Mouse (Mus musculus) stomach, embryonic 16.5 days (tissue): Measurements from ENCODE around the gene Cs. TPM values are rescaled to one million over a fixed set of nuclear protein-coding genes. Genes with fewer than 3 reads are reported as not detected.
A peak's percentile ranks its signal among the peaks of the same experiment; 100 is the strongest.

Experiments used
- ATAC-seq: fragments of 200-750 bp; cut with Nextera tagmentation; 2 replicates; pipeline ENCODE4 v1.8.0; 2017; ENCODE audit warnings: moderate number of reproducible peaks, moderate TSS enrichment; ENCODE audit not compliant: insufficient read depth, low FRiP score
- H3K27ac ChIP-seq: fragments of 300-500 bp; sonication (generic); 2 replicates; pipeline ENCODE4 v1.5.1; 2014; ENCODE audit warnings: low read length
- H3K27me3 ChIP-seq: fragments of 300-500 bp; sonication (generic); 2 replicates; pipeline ENCODE4 v1.6.1; 2014; ENCODE audit warnings: low read length, control low read depth, mixed read lengths; ENCODE audit not compliant: control insufficient read depth, insufficient read depth
- H3K36me3 ChIP-seq: fragments of 300-500 bp; sonication (generic); 2 replicates; pipeline ENCODE4 v1.6.1; 2014; ENCODE audit warnings: low read length; ENCODE audit not compliant: control insufficient read depth, insufficient read depth
- H3K4me1 ChIP-seq: fragments of 300-500 bp; sonication (generic); 2 replicates; pipeline ENCODE4 v1.6.1; 2014; ENCODE audit warnings: low read length, control low read depth, mixed read lengths; ENCODE audit not compliant: control insufficient read depth, insufficient read depth
- H3K4me2 ChIP-seq: fragments of 300-500 bp; sonication (generic); 2 replicates; pipeline ENCODE4 v1.6.1; 2014; ENCODE audit warnings: low read depth, low read length, mixed read lengths
- H3K4me3 ChIP-seq: fragments of 300-500 bp; sonication (generic); replicated peaks from 2 replicates; pipeline ENCODE4 v1.5.1; 2014; ENCODE audit warnings: mild to moderate bottlenecking, low read length
- H3K9ac ChIP-seq: fragments of 300-500 bp; sonication (generic); 2 replicates; pipeline ENCODE4 v1.6.1; 2014; ENCODE audit warnings: low read length
- H3K9me3 ChIP-seq: fragments of 300-500 bp; sonication (generic); replicated peaks from 2 replicates; pipeline ENCODE4 v1.6.1; 2016; ENCODE audit warnings: low read length, control low read depth; ENCODE audit not compliant: control insufficient read depth
- WGBS: fragments of 180-500 bp; shearing (Covaris S2); extraction: QIAGEN DNeasy Blood & Tissue Kit; methylation state at CpG from one replicate; pipeline ENCODE4 v1.1.7; 2014; 5-methylcytosine and 5-hydroxymethylcytosine counted together
- polyA plus RNA-seq: library from polyadenylated mRNA; unstranded; fragments of >200 nt; fragmentation: Nextera tagmentation; extraction: Ambion mirVana; gene quantifications from 2 replicates; pipeline ENCODE4 v1.2.1, GENCODE M21; 2015

Cs gene
- polyA plus RNA-seq, 1 experiment from 2014 or later: 221 TPM

DNA sequence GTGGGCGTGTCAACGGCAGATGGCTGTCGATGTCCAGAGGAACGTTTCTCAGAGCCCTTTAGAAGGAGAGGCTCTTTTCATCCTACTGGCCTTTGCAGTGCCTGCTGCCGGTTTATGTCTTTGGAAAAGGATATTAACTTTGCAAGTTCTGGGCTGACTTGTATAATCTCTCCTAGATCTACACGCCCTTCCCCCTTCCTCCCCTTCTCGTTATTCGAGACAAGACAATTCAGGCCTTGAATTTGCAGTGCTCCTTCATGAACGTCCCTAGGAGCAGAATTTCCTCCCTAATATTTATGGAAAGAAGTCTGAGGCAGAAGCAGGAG, 31.6 kb downstream of the Cs start:
- no peak for ATAC-seq
- peak overlapping the region; percentile 75 for H3K4me3 ChIP-seq
- peak overlapping the region; percentile 87 for H3K27ac ChIP-seq
- WGBS: 3% methylated on average over 9 of the region's 9 CpGs
- no peaks in the 10 kb centered on the region for H3K9me3 ChIP-seq
- H3K27me3 ChIP-seq: no peaks in the 10 kb centered on the region
- H3K4me2 ChIP-seq: peak overlapping the region; percentile 86
- H3K4me1 ChIP-seq: peaks cover 3% of the 10 kb centered on the region
- peak overlapping the region; percentile 78 for H3K9ac ChIP-seq
- H3K36me3 ChIP-seq: no peaks in the 10 kb centered on the region

DNA sequence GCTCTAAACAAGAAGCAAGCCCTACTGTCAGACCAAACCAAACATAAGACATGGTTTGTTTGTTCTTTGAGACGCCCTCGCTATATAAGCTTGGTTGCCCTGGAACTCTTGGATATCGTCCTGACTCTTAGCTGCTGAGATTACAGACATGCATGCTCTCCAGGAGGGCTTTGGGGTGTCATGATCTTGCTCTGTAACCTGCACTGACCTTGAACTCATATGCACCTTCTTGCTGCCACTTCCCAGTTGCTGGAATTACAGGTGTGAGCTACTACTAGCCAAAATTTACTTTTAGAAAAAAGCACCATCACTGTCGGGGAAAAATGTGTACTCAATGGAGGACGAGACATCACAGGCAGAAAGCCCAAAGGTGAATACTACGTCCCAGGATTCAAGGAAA, 32.1 kb downstream of the Cs start:
- 63% methylated on average over 6 of the region's 6 CpGs for WGBS
- Histone ChIP-seq H3K27me3 (no peaks in the 10 kb centered on the region), H3K27ac (peak overlapping the region; percentile 87), H3K36me3 (no peaks in the 10 kb centered on the region), H3K9ac (peak overlapping the region; percentile 78; the same call in 1 of the 2 replicates), H3K9me3 (no peaks in the 10 kb centered on the region), H3K4me2 (peak overlapping the region; percentile 86), H3K4me1 (peaks cover 3% of the 10 kb centered on the region), H3K4me3 (peak overlapping the region; percentile 75)
- ATAC-seq: no peak

DNA sequence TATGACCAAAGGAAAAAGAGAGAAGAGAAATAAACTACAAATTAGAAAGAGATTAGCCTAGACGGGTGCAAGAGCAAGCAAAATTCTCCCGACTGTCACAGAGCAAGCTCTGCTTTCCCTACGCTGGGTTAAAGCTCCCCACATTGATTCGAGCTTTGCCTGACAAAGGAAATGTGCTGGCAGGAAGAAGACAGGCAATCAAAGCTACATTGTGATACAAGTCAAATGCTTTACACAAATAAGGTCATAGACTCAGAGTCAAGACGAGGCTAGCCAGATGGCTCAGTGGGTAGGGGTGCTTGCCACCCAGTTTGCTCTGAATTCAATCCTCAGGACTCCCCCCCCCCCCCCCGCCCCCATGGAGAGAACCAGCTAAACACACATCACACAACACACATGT, 32.5 kb downstream of the Cs start:
- no peak for ATAC-seq
- no peak overlapping the region for H3K4me3 ChIP-seq
- H3K36me3 ChIP-seq: no peaks in the 10 kb centered on the region
- peaks cover 3% of the 10 kb centered on the region for H3K4me1 ChIP-seq
- H3K9ac ChIP-seq: no peak overlapping the region
- WGBS: 64% methylated on average over 5 of the region's 6 CpGs
- no peaks in the 10 kb centered on the region for H3K27me3 ChIP-seq
- no peak overlapping the region for H3K27ac ChIP-seq
- no peaks in the 10 kb centered on the region for H3K9me3 ChIP-seq
- H3K4me2 ChIP-seq: no peak overlapping the region

DNA sequence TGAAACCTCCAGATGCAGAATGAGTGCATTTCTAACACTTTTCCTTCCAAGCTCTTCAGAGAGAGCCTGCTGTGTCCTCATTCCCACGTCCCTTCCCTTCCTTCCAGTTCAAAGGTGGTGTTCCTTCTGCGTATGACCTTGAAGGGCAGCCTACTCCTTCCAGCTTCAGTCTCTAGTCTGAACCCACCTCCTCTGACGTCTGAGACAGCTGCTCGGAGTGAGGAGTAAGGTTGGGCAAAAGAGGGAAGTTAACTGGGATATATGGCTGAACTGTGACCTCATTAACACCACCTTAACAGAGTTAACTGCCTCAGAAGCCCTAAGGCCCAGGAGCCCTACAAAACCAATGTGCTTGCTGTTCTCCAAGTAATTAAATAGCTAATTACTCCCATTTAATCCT, 33.1 kb downstream of the Cs start:
- H3K9ac ChIP-seq: no peak overlapping the region
- H3K4me3 ChIP-seq: no peak overlapping the region
- no peaks in the 10 kb centered on the region for H3K27me3 ChIP-seq
- H3K27ac ChIP-seq: no peak overlapping the region
- 46% methylated on average over 4 of the region's 4 CpGs for WGBS
- peaks cover 3% of the 10 kb centered on the region for H3K4me1 ChIP-seq
- H3K9me3 ChIP-seq: no peaks in the 10 kb centered on the region
- H3K4me2 ChIP-seq: no peak overlapping the region
- H3K36me3 ChIP-seq: no peaks in the 10 kb centered on the region
- ATAC-seq: no peak

DNA sequence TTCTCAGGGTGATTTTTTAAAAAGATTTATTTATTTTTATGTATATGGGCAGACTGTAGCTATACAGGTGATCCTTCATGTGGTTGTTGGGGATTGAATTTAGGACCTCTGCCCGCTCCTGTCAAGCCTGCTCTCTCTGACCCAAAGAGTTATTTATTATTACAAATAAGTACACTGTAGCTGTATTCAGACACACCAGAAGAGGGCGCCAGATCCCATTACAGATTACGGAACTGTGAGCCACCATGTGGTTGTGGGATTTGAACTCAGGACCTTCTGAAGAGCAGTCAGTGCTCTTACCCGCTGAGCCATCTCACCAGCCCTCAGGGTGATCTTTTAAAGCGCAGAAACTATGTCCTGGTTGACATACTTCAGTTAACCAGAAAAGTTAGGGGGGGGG, 34.6 kb downstream of the Cs start:
- H3K9me3 ChIP-seq: no peaks in the 10 kb centered on the region
- no peak overlapping the region for H3K4me3 ChIP-seq
- no peaks in the 10 kb centered on the region for H3K27me3 ChIP-seq
- WGBS: 78% methylated on average over 5 of the region's 5 CpGs
- H3K9ac ChIP-seq: no peak overlapping the region
- no peaks in the 10 kb centered on the region for H3K36me3 ChIP-seq
- H3K27ac ChIP-seq: no peak overlapping the region
- peaks cover 6% of the 10 kb centered on the region for H3K4me1 ChIP-seq
- no peak overlapping the region for H3K4me2 ChIP-seq
- no peak for ATAC-seq

DNA sequence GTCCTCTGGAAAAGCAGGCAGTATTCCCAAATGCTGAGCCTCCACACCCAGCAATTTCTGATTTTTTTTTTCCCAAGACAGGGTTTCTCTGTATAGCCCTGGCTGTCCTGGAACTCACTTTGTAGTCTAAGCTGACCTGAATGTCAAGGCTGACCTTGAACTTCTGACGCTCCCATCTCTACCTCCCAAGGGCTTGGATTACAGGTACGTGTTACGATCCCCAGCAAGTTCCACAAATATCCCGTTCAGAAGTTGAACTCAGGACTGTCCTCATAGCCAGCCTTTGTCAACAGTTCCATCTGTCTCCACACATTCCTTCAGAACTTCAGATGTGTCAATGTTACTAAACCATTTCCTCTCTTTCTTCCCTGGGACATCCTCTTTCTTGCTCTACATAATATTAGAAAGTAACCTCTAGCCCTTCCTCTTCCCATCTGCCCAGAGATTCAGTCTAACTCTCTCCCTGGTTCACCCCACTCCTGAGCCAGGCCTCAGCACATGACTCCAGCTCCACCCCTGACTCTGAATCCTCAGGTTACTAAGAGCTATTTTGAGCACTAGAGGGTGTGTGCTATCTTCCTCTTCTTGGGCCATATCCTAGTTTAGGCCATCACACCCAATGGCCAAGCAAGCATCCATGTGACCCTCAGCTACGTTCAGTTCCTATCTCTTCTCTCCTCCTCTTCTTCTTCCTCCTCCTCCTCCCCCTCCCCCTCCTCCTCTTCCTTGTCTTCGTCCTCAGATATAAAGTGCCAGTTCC, 35.6 kb downstream of the Cs start:
- ATAC-seq: no peak
- Histone ChIP-seq H3K4me1 (peaks cover 7% of the 10 kb centered on the region), H3K4me3 (no peak overlapping the region), H3K27me3 (no peaks in the 10 kb centered on the region), H3K9ac (no peak overlapping the region), H3K27ac (no peak overlapping the region), H3K36me3 (no peaks in the 10 kb centered on the region), H3K4me2 (no peak overlapping the region), H3K9me3 (no peaks in the 10 kb centered on the region)
- 68% methylated on average over 6 of the region's 6 CpGs for WGBS

DNA sequence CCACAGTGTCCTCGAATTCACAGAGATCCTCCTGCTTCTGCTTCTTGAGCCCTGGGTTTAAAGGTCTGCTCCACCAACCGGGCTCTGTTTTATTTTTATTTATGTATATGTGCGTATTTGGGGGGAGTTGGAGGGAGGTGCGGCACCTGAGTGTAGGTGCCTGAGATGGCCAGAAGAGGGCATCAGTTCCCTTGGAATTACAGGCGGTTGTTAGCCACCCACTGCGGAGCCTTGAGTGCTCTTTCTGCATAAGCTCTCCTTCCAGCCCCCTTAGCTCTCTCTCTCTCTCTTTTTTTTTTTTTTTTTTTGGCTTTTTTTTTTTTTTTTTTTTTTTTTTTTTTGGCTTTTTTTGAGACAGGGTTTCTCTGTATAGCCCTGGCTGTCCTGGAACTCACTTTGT, 36.9 kb downstream of the Cs start:
- H3K9ac ChIP-seq: no peak overlapping the region
- H3K4me3 ChIP-seq: no peak overlapping the region
- no peak for ATAC-seq
- H3K27me3 ChIP-seq: no peaks in the 10 kb centered on the region
- H3K27ac ChIP-seq: no peak overlapping the region
- peaks cover 2% of the 10 kb centered on the region; the same call in 1 of the 2 replicates for H3K36me3 ChIP-seq
- no peaks in the 10 kb centered on the region for H3K9me3 ChIP-seq
- peaks cover 16% of the 10 kb centered on the region for H3K4me1 ChIP-seq
- 75% methylated on average over 6 of the region's 6 CpGs for WGBS
- no peak overlapping the region for H3K4me2 ChIP-seq

DNA sequence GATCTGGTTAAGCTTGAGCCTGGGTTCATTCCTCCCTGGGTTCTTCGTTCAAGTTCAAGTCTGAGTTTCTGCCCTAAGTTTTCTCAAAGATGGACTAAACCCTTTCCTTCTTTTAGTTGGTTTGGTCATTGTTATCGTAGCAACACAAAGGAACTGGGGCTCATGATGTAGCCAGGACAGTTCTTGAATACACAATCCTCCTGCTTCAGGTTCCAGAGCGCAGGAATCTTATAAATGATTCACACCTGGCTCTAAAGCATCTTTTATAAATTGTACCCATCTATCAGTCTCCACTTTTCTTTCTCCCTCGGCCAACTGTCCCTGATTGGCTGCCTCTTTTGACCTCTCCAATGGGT, 38.5 kb downstream of the Cs start:
- peak overlapping the region; percentile 95; the same call in 1 of the 2 replicates for H3K9ac ChIP-seq
- peaks cover 16% of the 10 kb centered on the region for H3K4me1 ChIP-seq
- H3K9me3 ChIP-seq: no peaks in the 10 kb centered on the region
- H3K36me3 ChIP-seq: peaks cover 14% of the 10 kb centered on the region
- H3K27ac ChIP-seq: peak overlapping the region; percentile 88
- 42% methylated on average over 4 of the region's 4 CpGs for WGBS
- no peak for ATAC-seq
- H3K27me3 ChIP-seq: no peaks in the 10 kb centered on the region
- peak overlapping the region; percentile 90 for H3K4me3 ChIP-seq
- H3K4me2 ChIP-seq: peak overlapping the region; percentile 63

DNA sequence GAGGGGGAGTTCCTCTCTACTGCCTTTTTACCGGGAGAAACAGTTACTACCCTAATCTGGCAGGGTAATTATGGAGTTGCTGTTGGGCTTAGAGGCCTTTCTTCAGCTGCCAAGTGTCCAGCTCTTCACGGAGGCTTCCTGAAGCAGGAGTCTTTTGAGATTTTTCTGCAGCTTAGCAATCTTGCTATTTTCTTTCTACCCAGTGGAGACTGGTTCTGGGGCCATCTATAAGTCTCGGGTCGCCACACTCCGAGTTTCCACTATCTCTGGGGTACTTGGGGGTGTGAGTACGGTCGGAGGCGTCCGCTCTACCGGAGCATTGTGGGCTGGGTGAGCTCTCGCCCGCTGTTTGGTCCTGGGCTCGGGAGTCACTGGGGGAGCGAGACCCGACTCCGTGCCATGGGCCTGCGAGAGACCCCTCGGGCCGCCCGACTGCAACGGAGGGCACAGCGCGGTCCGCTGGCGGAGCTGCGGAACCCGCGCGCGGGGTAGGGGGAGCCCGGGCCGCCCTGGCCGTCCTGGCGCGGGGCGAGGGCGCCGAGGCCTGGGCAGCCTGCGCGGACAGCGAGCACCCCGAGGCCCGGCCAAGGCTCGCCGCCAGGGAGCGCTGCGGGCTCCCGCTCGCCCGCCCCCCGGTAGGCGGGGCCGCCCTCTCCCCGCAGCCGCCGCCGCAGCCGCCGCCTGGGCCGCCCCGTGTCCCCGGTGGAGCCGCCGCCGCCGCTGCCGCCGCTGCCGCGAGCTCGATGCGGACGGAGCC, 39.1 kb downstream of the Cs start, which contains the start of gene Ankrd52:
Gene Ankrd52, plus strand, starts transcription at position 661 of the 757 bp plus-strand sequence.
- Histone ChIP-seq H3K4me1 (peaks cover 16% of the 10 kb centered on the region), H3K27ac (peak within 1 kb of the TSS; percentile 88), H3K9me3 (no peaks in the 10 kb centered on the region), H3K4me3 (peak within 1 kb of the TSS; percentile 90), H3K4me2 (peak within 1 kb of the TSS; percentile 90), H3K9ac (peak within 1 kb of the TSS; percentile 95), H3K27me3 (no peaks in the 10 kb centered on the region), H3K36me3 (peaks cover 14% of the 10 kb centered on the region)
- WGBS: under 1% methylated on average over 60 of the region's 73 CpGs
- ATAC-seq: peak; percentile 94
